Mouse (Mus musculus) gastrocnemius, postnatal 14 days (tissue): ENCODE measurements around the gene Faah. TPM values are rescaled to one million over a fixed set of nuclear protein-coding genes. Genes with fewer than 3 reads are reported as not detected.
A peak's percentile ranks its signal among the peaks of the same experiment; 100 is the strongest.

Experiments
- DNase-seq: peaks from one replicate; pipeline ENCODE4 v3.0.0; 2021; ENCODE audit warnings: mixed read lengths
- intact Hi-C: fragments of 180-260 bp; cut with DNase I; formaldehyde crosslinking; loops from one replicate; pipeline ENCODE4 v1.15.1; 2025; ENCODE audit warnings: low total_unique reads
- total RNA-seq, 2 experiments: library from RNA; stranded (reverse); gene quantifications; 2 replicates each; pipeline ENCODE4 v1.2.3; 2021

Gene Faah
- total RNA-seq, 2 experiments from 2014 or later, result 0.39 TPM; not detected in 1

DNA sequence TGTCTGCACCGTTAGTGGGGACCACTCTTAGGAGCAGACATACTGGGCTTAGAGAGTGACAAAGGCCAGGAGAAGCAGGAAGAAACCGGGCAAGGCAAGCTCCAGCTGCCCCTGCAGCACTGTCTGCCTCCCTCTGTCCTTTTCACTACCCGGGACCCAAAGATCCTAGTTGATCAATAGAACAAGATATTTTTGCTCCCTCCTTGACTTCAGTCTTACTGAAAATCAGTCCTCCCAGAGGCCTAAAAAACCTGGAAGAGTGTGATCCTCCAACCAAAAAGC lies 62.3 kb downstream of the Faah start:
- DNase-seq, result no peak
- intact Hi-C loops, result no loop called here

DNA sequence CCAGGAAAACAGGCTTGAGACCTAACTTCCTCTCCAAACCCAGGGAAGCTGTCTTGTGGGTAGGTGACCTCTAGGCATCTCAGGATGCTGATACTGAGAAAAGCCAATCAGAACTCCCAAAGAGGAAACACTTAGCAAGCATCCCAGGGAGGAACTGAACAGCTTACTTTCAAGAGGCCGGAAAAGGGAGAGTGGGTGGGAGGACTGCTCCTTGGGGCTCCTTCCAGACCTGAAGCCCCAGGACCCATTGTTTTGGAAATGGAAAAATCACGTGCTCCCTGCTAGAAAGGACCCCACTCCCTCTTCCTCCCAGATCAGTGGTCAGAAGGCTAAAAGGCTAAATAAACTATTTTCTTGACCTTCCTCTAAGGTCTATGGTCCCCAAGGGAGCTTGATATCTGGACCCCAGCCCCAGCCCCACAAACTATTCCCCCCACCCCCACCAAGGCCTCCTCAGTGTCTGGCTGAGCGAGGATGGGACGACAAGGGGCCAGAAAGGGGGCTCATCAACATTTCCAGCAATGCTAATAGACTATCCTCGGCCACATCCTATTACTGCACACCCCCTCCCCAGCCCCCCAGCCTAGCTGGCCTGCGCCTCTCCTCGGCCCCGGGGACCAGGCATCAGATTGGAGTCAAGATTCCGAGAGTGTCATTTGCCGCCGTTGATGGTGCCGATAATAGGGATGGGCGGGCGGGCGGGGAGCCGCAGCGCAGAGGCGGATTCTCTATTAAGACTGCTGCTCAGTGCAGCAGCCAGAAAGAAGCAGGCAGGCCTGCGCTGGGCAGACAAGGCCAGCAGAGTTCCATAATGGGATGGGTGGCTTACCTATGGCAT lies 62.9 kb downstream of the Faah start:
- DNase-seq, result no peak
- intact Hi-C loops, result loop anchor here (5.0 kb wide), 2 partner anchors 53 to 223 kb away; no protein-coding TSS in a partner anchor

DNA sequence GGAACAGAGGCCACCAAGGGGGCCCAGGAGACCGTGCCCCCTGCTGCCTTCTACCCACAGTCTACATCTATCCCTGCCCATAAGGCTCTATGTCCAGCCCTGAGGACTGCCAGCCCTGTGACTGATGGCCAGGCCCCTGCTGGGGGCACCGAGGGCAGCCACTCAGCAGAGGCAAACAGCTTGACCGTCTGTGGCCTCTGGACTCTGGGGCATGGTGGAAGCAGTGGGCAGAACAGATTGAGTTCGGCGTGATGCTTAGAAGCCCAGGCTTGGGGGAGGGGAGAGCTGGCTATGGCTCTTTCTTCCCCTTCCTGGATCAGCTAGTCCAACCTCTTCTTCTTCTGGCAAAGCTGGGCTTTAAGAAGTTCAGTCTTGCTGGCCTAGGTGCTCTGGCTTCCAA lies 64.2 kb downstream of the Faah start:
- intact Hi-C loops, result loop anchor here (5.0 kb wide), 2 partner anchors 51 to 221 kb away; no protein-coding TSS in a partner anchor
- no peak for DNase-seq

DNA sequence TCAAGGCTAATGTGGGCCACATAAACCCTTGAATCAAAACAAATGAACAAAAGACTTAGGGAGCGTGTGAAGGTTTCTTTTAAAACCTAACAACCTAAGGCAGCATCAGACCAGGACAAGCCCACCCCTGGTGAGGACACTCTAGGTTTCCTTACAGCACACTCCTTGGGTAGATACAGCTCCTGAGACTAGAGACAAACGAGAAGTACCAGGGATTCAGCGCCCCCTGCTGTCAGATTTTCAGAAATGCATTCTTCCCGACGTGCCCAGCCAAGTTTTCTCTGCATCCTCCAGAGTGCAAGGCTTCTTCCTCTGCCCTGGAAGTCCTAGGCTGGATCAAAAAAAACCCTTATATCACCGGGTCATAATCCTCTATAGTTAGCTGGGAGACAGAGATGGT lies 65.0 kb downstream of the Faah start:
- DNase-seq, result peak; percentile 40

DNA sequence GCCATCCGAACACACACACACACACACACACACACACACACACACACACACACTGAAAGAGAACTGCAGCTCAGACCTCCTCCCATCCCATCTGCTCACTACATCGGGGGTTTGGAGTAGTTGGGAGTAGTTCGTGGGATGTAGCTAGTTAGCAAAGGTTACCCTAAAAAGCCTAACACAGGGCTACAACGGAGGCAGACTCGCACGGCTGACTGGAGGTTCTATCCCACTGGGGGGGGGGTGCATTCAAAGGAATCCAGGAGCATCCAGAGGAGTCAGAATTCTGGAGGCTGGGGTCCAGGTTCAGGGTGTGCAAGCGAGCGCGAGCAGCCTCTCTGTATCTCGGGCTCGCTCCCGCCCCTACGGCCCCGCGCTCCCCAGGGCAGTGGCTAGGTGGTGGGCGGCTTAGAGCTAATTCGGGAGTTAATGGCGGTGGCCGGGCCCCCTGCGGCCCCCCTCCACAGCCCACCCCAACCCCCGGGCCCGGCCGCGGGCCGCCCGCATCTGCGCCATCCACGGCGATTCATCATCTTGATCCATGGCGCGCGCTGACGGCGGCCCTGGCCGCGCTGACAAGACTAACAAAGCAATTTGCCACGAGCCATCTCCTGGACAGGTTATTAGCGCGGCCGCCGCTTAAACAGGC lies 73.9 kb downstream of the Faah start:
- intact Hi-C loops, result no loop called here
- DNase-seq, result no peak

More for the DNA sequence above, 65.0 kb downstream of the Faah start:
- intact Hi-C loops, result loop anchor here (5.0 kb wide), 2 partner anchors 50 to 220 kb away; no protein-coding TSS in a partner anchor

DNA sequence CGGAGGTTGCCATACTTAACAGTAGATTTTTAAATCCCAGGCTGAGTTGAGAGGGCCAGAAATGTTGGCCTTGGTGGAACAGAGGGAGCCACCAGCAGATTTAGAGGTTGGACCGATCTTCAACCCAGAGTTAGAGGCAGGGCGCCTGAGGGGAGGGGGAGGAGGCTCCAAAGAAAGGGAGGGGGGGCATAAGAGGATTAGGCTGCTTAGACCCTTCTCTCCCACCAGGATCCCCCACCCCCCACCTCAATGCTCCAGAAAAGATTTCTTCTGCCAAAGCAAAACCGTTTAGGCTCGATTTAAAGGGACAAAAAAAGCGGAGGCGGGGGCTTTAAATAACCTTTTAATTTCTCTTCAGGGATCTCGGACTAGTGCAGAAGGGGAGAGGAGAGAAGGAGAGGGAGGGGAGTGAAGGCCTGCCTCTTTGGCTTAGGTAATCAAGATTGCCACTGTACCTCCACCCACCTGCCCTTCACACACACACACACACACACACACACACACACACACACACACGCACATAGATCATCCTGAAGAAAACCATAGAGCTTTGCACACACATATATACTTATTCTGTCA lies 76.4 kb downstream of the Faah start:
- intact Hi-C loops, result no loop called here

DNA sequence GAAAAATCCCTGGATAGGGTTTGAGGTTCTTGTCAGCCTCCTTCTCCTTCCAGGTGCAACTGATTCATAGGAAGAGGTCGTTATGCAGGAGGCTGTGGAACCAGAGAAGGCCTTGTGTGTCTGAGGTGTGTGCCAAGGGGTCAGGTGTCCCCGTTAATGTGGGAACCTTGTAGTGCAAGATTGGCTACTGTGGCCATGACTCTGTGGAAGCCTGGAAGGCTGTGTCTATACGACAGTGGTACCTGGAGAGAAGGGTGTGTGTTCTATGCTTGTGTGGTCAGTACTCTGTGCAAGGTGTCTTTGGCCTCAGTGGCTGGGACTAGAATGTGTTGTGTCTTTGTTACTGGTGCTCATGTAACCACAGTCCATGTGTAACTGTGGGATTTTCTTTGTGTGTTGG lies 77.0 kb downstream of the Faah start:
- intact Hi-C loops, result no loop called here
- no peak for DNase-seq

More for the DNA sequence above, 76.4 kb downstream of the Faah start:
- no peak for DNase-seq

DNA sequence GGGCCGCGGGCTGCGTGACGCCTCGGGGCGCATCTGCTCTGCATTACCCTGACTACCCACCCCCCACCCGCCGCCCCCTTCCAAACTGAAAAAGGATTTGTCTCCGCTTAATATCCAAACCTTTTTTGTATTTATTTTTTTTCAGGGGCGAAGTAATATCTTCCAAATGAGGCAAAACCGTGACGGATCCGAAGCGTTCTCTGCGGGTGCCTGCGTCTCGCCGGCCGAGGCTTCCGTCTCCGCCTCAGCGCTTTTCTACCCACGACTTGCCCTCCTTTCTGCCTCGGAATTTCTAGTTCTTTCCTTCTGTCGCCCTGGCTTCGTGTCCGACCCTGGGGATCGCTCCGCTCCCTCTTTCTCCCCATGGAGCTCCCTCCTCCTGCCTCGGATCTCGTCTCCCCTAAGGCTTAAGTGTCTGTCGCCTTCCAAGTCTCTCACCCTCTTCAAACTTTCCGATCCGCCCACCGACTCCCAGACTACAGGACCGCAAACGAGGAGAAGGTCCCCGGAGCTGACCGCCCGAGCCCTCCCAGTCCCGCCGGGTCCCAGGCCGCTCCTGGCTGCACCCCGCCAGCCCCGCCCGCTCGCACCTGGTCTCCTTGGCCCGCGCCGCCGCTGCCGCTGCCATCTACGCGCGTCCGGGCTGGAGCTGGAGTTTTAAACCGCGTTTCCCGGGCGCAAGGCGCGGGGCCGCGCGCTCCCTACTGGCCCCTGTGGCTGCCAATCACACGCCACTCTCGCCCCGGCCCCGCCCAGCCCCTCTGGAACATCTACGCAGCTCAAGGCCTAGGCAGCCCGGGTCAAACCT lies 78.2 kb downstream of the Faah start, which contains the start of gene Dmbx1:
Gene Dmbx1 (minus strand): TSS at position 632 of the 808 bp plus-strand sequence.
- DNase-seq, result no peak
- intact Hi-C loops, result no loop called here

DNA sequence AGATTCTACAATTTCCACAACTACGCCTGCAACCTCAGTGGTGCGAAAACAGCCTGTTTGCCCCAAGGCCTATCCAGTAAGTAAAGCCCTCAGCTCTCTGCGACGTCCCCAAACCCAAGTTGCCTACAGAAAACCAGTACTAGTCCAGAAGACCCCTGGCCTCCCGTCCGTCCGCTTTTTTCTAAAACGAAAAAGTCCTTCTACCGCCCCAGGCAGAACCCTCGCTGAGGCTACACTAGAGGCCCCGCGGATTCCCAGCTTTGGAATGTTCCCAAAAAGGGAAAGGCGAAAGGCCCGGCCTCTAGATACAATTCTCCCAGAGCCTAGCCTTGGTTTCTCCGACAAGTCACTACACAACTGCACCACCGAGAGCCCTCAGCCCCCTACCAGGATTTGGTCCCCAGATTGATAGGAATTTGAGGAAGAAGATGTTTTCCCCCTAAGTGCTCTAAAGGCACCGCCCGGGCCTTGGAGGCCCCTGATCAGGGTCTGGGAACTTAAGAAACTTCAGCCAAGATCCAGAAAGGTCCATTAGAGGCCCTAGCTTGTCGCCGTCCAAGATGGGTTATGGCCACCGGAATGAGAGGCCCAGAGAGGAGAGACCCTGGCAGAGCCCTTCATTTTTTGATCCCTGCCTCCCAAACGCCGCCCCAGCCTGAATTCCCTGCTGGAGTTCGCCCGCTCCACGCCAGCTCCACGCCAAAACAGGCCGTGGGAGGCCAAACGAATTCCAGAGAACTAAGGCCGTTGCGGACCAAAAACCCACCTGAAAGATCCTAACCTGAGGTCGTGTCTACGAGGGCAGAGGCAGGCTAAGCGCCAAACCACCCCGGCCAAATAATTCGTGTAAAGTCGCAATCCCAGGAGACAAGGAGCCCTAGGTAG lies 79.2 kb downstream of the Faah start:
- intact Hi-C loops, result no loop called here
- DNase-seq, result no peak

DNA sequence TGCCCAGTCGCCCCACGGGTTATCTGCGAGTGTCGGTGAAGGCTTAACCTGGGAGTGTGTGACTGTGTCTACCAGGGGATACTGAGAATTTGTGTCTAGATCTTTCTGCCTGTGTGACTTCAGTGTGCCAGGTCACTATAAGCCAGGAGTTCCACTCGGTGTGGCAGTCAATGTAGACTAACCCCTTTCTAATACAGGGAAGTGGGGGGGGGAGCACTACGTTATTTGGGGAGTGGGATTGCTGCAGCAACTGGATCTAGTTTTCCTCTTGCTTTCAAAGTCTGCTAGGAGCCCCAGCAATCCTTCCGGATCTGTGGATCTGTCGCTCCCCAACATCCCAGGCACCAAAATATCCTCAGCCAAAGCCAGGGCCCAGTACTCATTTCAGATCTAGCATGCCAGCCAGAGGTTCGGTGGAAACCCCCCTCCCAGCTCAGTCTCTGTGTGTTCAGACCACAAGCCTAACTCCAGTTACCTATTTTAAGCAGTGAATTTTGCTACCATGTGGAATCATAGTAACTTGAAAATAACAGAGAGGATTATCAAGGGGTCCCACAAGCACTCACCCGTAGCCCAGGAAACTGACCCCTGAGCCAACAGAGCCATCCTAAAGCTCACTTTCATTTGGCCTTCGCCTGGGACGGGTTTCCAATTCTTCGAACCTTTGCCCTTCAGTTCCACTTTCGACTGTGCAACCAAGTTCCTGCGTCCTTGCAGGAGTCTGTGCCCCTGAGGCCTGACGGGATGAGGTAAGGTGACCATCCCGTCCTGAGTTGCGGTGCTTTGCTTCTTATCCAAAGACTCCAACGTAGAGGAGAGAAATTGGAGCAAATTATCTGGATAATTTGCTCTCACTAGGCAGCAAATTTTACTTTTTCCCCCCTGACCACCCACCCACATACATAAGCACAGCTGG lies 80.4 kb downstream of the Faah start:
- intact Hi-C loops, result no loop called here
- no peak for DNase-seq

DNA sequence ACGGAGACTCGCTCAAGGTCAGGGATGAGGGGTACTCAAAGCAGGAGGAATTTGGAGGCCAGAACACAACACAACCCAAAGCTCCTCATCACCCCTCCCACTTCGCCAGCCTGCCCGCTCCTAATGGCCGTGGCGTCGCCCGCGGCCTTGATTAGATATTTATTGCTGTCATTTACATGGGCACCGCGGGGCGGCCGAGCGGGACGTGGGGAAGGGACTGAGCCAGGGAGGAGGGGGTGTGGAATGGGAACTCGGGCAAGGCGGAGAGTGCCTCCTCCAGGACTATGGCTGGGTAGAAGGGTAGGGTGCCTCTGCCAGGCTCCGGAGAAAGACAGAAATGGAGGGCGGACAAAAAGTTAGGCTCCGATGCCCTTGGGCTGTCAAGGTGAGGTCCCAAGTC lies 81.1 kb downstream of the Faah start:
- DNase-seq, result no peak
- intact Hi-C loops, result no loop called here

DNA sequence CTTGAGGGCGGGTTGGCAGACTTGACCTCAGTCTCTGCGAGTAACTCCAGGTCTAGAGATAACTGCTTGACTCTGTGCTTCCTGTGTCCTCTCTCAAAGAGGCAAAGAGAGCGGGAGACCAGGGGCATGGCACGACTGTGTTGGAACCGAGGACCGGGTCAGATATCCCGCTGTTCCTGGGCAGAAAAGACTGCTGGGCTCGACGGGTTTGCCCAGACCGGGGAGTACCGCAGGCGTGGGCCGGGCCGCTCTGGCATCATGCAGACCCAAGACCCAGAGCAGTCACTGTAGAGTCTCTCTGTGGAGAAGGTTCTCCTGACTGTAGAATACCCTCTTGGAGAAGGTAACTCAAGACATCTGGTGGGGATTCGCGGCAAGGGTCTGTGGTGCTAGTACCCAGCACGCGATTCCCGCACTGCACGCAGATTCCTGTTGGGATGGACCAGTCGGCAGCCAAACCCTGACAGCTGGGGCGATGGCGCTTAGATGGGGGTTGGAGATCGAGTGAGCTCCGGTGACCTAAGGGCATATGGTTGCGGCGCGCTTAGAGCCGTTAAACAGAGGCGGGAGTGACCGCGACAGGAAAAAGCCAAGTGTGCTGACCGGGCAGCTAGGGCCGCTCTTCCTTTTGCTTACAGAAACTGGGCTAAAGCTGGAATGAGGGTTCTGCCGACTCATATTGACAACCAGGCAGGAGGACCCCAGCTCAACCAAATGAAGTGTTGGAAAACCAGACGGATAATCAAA lies 81.7 kb downstream of the Faah start:
- intact Hi-C loops, result no loop called here
- no peak for DNase-seq

DNA sequence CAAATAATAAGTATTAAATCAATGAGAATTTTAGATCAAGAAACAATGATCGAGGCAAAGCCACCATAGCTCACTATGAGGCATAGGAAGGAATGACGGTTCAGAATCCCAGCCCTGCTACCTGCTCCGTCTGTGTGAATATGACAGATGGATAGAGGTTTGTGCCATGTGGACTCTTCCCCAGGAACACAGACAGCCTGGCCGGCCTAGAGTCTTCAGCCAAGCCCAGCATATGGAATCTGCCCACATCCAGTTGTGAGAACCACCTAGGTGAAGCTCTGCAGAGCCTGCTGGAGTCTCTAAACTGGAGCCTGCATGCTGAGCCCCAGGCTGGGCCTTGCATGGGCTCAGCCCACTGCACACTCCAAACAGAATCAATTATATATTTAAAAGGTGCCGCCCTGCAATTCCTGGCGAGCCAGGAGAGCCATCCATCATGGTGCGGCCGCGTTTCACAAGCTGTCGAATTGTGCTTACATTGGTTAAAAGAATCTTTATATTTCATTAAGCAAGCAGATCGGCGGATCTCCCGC lies 86.1 kb downstream of the Faah start:
- intact Hi-C loops, result no loop called here
- no peak for DNase-seq

DNA sequence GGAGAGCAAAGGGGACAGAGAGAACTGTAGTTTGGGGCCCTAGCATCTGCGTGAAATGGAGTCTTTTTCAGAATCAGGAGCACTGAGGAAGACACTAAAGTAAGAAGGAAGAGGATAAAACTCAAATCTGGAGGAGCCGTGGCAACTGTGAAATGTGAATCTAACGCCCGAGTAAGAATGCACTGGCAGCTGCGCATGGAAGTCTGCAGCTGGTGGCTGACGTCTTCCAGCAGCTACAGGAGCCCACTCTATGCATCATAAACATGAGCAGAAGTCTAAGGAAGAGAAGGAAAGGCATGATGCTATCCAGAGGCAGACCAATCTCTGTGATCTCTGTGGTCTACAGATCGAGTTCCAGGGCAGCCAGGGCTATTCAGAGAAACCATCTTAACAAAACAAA lies 90.1 kb downstream of the Faah start:
- DNase-seq, result no peak
- intact Hi-C loops, result no loop called here

DNA sequence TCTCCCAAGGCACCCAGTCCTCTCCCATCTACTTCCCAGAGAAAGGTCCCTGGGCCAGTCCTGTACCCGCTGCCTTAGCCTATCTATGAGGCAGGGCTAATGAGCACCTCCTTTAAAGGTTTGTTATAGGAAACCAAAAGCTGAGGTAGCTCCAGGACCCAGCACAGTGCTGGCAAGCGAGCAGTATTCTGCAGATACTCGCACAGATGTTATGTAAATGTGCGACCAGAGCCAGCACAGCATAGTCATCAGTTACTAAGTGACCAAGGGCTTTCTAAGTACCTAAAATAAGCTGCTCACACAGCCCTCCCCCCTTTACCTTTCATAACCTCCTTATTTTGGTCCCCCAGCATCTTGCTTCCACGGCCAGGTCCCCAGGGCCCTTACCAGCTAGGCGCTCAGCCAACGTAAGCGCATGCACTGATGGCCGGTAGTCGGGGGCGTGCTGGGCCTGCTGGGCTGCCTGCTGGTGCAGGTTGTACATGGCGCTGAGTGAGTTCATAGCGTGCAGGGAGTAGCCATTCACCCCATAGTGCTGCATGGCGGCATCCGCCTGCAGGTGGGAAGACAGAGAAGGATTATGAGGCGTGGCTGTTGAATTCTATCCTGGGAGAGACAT lies 94.4 kb downstream of the Faah start:
- intact Hi-C loops, result no loop called here
- no peak for DNase-seq

DNA sequence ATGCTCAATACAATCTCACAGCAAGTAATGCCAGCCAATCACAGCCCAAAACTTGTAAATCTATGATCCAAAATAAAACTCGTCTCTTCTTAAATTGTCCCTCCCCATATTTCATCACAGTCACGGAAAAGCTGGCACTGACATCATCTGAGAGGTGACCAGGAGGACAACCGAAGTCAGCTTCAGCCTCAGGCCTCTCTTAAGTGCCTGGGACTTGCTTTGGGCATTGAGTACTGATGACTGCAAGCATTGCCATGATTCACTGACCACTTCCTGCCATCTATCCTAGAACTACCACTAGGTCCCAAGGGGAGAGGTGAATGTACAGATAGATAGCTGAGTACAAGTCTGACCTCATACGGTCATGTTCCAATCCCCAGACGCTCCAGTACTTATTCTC lies 95.0 kb downstream of the Faah start:
- intact Hi-C loops, result no loop called here
- DNase-seq, result no peak

DNA sequence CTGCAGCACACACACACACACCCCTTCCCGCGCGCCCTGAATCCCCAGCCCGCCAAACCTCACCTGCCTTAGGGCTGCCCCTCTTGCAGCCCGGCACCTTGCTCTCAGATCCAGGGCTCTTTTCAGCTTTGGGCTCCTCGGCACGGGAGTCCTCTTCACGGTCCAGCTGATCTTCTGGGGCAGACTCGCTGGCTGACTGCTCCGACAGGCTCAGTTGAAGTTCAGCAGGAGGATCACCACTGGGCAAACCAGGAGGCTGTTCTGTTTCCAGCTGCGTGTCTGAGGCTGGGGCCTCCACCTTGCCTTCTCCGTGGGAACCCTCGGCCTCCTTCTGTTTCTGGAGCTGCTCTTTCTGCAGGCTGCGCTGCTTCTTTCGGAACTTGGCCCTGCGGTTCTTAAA lies 97.8 kb downstream of the Faah start:
- no peak for DNase-seq

More for the DNA sequence above, 97.8 kb downstream of the Faah start:
- intact Hi-C loops, result no loop called here
